Mouse (Mus musculus) embryonic fibroblast, embryonic 13.5 days (primary cell): ENCODE results near the gene Golgb1.

Experiments used
- CTCF ChIP-seq: IDR thresholded peaks from 2 replicates; pipeline ENCODE4 v1.5.1; 2011; ENCODE audit warnings: mild to moderate bottlenecking, control low read depth, low read length, moderate library complexity, borderline replicate concordance; ENCODE audit not compliant: insufficient read depth
- POLR2A ChIP-seq: IDR thresholded peaks from 2 replicates; pipeline ENCODE4 v1.6.1; 2011; ENCODE audit warnings: low read depth, mild to moderate bottlenecking, control low read depth, low read length, moderate library complexity

GRCm38 (mm10) chr16:36893317-36893716 is 18.4 kb downstream of the Golgb1 start:
- no peak for TF ChIP-seq CTCF
- no peak for TF ChIP-seq POLR2A
